Mouse (Mus musculus): Measurements from ENCODE around the gene Rcc2.

Rcc2 gene

GRCm38 (mm10) chr4:140755811-140756210, 55.5 kb downstream of the Rcc2 start:
- no peak for DNase-seq (ENCODE audit: low read depth)

DNA sequence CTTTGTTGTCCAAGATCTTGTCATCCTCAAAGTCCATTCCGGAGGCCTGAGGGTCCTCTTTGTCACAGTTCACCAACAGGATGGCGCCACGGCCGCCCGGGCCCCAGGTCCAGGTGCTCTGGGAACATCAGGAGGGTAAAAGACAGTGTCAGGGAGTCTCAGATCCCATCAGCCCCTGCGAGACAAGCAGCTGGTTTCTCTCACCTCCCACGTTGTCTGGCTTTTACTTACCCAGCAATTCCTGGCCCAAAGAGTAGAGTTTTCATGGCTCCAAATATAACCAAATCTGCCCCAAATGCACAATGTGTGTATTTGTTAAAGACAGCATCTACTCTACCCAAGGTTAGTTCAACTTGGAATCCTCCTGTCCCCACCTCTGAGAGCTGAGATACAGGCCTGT, 61.3 kb downstream of the Rcc2 start:
- DNase-seq (ENCODE audit: low read depth): no peak

- peak; percentile 67 for DNase-seq (ENCODE audit: low read depth)
These were observed 62.8 kb downstream of the Rcc2 start for GRCm38 (mm10) chr4:140763158-140763557.

DNA sequence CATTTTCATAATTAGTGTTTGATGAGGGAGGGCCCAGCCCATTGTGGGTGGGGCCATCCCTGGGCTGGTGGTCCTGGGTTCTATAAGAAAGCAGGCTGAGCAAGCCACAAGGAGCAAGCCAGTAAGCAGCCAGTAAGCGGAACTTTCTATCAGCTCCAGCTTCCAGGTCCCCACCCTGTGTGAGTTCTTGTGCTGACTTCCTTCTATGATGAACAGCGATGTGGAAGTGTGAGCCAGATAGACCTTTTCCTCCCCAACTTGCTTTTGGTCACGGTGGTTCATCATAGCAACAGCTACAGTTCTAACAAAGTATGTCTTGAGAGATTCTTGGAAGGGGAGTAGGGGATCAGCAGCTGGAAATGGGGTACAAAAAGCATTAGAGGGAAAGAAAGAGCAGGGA, 65.6 kb downstream of the Rcc2 start:
- no peak for DNase-seq (ENCODE audit: low read depth)

GRCm38 (mm10) chr4:140768973-140769372, 68.6 kb downstream of the Rcc2 start:
- no peak for DNase-seq (ENCODE audit: low read depth)

- no peak for DNase-seq (ENCODE audit: low read depth)
These were observed 70.1 kb downstream of the Rcc2 start for GRCm38 (mm10) chr4:140770433-140770832.

DNA sequence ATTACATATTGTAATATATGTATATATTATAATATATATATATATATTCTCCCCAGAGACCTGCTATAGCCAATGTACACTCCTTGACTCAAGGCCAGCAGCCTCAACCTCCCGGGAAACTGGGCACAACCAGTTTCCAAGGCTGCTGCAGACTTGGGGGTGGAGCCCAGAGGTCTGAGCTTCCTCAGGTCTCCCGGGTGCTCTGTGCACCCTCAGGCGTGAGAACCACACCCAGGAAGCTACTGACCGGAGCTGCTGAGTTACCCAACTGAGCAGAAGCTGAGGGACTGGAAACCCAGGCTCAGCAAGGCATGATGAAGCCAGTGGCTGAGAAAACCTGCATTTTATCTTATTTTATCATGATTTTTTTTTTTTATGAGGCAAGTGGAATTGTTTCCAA, 70.8 kb downstream of the Rcc2 start:
- no peak for DNase-seq (ENCODE audit: low read depth)

Measured in c-Kit-positive CD71-negative TER-119-negative erythroid progenitor cells, embryonic 14.5 days (primary cell).